Mouse (Mus musculus): ENCODE results near the gene Nbas.

- TF ChIP-seq CTCF (IDR thresholded peaks at IDR 0.05; ENCODE audit: low read depth) (no peak), EP300 (IDR thresholded peaks at IDR 0.05; ENCODE audit: low read depth) (no peak)
Measured at GRCm38 (mm10) chr12:13519413-13519812, 250.5 kb downstream of the Nbas start.
